Mouse (Mus musculus) adrenal gland, postnatal 25 days (tissue): ENCODE measurements around the gene Nfkbiz. TPM values are rescaled to one million over a fixed set of nuclear protein-coding genes. Genes with fewer than 3 reads are reported as not detected.
A peak's percentile ranks its signal among the peaks of the same experiment; 100 is the strongest.
"Not testable (repeated sequence)": the region's sequence is repeated elsewhere in the genome, so short reads cannot be mapped to it uniquely, and the experiment has no call there.

Experiments used
- DNase-seq: peaks from one replicate; pipeline ENCODE4 v3.0.0; 2021; ENCODE audit warnings: mixed read lengths
- long read RNA-seq: library from polyadenylated mRNA; stranded (forward); transcript quantifications from one replicate; pipeline ENCODE4 v2.0.0, GENCODE M21; 2021
- total RNA-seq: library from RNA; stranded (reverse); gene quantifications from 2 replicates; pipeline ENCODE4 v1.2.3, GENCODE M21; 2021

Nfkbiz gene
- total RNA-seq: 3.4 and 4.3 TPM in 2 replicates
- long read RNA-seq, partial matches to known transcripts: 3 of 4 reads
- long read RNA-seq, other reads (novel, unspliced or antisense): 1 of 4 reads

DNA sequence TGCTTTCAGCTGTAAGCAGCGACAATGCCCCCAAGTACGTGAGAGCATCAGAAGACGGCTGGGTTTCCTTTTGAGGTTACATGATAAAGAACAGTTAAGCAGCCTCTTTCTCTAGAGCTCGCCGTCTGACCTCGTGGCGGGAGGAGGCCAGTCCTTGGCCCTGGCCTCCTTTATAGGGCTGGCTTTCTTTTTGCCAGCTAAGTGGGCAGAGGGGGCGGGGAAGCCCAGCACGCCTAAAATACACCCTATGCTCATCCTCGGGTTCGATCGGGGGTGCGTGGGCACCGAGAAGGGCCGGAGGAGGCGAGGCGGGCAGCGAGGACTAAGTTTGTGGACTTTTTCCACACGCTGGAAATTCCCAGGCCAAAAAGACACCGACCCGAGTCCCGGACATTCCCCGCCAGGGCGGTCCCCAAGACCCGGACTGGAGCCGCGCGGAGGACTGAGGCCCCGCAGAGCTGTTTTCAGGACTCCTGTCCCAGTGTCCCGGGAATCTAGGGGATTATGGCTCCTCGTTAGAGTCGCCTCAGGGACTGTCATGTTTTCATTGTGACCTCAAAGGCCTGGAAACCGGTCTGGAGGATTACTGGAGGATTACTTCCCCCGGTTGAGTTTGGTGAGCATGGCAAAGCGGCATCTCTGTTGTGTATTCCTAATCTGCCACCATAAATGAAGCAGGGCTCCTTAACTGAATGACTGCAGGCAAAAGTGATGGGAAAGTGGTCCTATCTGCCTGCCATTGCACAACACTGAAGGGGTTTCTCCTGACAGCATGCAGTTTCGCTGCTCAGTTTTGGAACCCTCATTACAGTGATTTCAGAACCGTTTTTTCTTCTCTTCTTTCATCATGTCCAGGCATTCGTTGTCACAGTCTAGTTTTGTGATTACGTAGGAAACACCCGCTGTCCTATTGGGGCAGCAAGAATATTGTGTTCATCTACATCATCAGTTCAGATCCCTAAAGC lies at the start of gene Nfkbiz:
Gene Nfkbiz, minus strand, starts transcription at position 390 of the 965 bp plus-strand sequence.
- peak; percentile 89 for DNase-seq

DNA sequence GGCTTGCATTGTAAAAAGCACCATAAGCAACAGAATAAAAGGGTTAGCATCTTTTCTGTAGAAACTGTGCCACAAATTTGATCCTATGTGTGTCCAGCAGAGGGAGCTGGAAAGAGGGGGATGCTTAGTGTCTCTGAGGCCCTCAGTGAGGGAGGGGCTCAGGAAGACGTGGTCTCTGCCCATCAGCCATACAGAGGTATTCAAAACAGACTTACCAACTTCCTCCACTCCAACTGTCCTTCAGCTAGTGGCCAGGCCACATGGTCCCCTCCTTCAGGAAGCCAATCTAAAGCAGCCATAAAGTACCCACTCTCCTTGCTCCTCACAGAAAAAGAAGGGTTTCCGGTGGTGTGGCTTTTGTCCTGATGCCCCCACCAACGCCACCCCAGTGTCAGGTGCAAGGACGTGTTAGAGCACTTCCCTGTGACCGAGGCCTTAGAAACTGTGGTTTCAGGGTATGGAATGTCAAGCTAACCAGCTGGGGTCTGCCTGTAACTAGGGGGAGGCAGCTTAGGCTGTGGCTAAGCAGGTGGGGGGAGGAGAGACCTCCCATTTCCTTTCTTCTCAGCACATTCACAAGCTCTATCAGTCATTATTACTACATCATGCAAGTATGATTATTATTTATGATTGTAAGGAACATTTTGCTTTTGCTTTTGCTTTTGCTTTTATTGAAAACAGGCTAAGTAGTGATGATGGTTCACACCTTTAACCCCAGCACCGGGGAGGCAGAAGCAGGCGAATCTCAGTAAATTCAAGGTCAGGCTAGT lies 49.3 kb upstream of the Nfkbiz start:
- DNase-seq: no peak

DNA sequence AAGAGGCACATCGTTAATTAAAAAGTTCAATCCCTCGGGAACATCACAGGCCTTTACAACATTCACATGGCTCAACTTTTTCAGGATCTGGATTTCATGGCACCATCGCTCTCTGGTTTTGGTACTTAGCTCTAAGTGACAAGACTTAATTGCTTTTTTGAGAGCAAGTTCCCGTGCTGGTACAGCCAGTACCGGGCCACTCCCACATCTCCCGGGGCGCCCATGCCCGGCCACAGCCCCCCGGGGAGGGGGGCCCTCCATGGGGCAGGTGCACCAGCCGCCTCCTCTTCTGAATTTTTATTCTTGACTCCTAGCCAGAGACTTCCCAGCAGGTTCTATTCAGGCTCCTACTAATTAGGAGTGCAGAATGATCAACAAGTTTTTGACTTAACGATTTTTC lies 45.5 kb upstream of the Nfkbiz start:
- no peak for DNase-seq

DNA sequence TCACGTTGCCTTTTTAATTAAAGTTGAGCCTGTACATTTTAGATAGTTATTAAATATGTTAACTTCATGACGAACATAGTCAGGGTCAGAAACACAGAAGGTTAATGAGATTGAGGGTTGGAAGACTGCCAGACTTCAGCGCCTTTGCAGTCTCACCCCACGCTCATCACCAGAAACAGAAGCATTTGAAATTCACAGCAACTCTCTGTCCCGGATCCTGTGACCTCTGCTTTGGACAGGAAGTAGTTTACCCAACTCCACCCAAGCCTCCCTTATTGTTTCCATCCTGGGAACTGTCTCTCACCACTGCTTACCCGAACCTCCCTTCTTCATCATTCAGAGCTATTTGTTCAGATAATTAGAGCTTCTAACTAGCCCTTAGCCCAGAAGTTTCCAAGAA lies 37.3 kb upstream of the Nfkbiz start:
- DNase-seq: no peak

DNA sequence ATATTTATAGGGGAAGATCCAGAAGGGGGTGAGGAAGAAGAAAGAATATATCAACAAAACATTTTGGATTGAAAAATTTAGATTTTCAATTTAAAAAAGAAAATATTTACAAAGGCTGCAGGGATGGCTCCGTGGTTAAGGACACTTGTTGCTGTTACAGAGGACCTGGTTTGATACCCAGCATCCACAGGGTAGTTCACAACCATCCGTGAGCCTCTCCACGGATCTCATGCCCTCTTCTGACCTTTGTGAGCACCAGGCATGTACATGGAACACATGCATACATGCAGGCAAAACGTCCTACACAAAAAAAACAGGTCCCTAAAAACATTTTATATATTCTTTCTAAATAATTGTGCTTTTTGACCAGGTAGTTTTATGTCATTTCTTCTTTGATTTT lies 25.1 kb upstream of the Nfkbiz start:
- DNase-seq: no peak

DNA sequence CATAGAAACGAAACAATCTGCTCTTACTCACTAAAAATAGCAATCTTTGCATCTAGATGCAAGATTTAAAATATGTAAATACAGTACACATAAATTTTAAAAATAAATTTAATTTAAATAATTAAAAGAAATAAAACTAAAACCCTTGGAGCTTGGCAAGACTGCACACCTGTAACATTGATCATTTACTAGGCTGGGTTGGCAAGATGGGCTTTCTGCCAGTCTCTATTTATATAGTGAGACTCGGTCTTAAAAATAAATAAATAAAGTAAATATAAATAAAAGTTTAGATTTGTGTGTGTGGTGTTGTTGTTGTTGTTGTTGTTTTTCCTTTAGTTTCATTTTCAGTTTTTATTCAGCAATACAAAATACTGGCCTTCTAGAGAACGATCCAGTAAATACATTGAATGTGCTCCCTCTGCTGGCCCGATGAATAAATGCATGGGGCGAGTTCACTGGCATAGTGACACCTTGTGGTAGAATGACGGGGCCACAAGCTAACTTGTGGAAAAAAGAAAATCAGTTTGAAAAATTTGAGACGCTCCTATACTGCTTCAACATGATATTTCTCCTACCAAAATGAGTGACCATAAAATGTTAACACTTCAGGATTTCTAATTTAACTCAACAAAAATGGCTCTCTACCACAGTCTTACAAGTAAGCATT lies 24.6 kb upstream of the Nfkbiz start:
- peak; percentile 68 for DNase-seq

DNA sequence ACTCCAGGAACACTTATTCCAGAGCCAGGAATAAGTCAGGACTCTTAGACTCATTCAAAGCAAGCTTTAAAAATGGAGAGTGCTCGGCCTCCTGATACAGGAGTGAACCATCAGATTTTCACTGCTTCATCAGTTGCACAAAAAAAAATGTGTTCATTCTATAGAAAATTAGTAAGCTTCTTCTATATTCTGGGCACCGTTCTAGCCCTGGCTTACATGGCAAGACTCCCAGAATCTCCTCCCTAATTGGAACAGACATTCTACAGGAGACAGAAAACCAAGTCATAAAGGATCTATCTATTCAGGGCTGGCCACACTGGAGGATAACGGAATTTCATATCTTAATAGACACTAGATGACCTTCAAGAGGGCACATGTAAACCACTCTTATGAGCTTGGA lies 22.4 kb upstream of the Nfkbiz start:
- no peak for DNase-seq

DNA sequence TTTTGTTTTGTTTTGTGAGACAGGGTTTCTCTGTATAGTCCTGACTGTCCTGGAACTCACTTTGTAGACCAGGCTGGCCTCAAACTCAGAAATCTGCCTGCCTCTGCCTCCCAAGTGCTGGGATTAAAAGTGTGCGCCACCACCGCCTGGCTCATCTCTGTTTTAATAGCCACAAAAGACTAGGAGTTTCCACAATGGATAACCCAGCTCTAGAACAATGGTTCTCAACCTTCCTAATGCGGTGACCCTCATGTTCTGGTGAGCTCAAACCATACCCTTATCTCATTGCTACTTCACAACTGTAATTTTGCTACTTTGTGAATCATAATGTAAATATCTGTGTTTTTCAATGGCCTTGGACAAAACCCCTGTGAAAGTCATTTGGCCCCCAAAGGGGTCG lies 20.7 kb upstream of the Nfkbiz start:
- DNase-seq: not testable (repeated sequence)

DNA sequence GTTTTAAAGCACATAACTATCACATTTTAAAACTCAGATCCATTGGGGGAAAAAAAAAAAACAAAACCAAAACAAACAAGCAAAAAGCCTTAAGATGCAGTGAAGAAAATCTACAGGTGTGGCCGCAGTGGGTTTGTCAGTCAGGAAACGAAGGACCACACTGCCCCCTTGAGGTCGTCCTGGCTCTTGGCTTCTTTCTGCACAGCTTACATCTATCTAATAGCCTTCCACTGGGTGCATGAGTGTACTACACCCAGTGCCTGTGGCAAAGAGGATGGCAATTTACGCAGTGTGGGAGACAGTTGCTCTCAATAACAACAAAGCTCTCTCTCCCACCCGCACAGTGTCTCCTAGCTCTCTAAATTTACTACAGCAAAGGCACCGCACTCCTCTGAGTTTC lies 19.8 kb upstream of the Nfkbiz start:
- DNase-seq: peak; percentile 73

DNA sequence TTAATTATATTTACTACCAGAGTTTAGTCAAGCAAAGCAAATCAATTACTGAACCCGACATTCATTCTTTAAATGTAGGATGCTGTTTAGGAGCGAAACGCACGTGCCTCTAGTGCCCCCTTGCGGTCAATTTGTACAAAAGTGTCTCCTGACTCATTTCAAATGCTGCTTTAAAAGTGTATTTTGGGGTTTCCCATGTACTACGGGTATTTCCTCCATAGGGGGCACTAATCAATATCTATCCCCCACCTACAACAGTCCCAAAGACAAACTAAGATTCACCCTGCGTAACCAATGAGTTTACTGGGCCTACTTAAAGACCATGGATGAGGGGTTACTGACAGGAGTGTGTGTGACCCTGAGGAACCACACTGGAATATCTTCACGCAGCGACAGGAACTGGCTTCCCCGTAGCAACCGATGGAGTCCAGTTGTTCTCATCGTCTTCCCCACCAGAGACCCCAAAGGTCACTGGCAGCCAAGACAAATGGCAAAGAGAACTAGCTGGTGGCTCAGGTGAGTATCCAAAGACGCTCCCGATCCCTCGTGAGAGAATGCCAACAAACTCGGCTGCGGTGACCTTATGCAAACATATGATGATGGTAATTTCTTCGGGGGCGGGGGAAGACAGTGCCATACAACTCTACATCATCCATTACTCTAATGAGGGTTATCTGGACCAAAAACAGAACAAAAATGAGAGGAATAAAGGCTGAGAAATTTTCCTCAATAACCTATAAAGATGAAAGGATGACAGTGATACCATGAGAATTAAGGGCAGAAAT lies 14.4 kb upstream of the Nfkbiz start:
- peak; percentile 77 for DNase-seq

DNA sequence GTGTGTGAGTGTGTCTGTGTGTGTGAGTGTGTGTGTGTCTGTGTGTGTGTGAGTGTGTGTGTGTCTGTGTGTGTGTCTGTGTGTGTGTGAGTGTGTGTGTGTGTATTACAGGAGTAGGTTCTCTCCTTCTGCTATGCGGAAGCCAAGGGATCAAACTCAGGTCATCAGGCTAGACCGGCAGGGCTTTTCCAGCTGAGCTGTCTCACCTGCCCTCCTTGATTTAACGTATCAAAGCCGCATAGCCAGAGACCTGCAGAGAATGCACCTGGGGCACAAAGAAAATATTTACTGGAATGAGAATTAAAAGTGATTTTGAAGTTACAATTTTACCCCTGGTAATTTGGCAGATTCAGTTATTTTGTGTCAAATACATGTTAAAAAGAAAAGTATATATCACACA lies 13.8 kb upstream of the Nfkbiz start:
- no peak for DNase-seq

DNA sequence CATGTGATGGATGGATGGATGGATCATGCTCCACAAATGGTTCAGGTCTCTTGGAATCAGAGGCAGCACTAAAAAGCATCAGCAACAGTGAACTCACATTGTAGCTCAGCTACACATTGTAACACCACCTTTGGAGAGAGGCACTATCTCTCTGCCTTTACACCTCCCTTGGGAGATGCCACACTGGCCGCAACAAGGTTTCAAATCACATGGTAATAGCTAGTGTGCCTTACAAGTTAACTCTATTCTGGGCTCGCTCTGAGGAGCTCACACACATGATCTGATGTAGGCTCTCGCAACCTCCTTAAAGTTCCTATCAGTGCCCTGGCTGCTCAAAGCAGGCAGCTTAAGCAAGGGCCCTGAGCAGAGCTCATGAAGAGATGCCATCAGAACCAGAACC lies 11.8 kb upstream of the Nfkbiz start:
- no peak for DNase-seq

DNA sequence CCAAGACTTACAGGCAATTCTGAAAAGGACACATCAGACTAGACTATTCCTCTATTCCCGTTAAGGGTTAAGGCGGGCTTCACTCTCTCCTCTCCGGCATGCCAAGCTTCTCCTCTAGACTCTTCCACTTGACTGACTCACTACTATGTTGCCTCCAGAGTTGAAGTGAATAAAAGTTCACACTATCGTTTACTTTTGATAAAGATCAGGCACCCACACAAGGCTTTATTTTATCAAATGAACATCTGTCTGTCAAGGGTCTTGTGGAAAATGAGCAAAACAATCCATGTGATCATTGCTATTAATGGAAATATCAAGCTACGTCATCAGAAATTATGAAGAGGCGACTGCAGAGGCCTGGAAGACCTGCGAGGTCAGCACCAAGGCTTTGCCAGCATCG lies 9.0 kb upstream of the Nfkbiz start:
- no peak for DNase-seq

DNA sequence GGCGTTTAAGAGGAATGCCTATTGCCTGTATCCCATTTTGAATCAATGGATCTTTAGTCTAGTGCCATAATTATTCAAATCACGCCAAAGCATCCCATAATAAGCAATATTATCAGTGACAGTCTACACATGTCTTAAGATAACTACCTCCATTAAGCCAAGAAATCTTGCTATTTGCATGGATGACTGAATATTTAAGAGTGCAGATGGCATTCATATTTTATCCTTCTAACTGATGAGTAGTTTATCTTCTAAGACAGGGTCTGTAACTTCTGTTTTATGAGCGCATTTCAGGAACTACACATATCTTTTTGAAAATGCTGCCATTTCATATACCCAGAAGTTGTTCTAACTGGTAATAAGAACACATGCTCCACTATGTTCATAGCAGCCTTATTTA lies 6.1 kb upstream of the Nfkbiz start:
- DNase-seq: no peak

DNA sequence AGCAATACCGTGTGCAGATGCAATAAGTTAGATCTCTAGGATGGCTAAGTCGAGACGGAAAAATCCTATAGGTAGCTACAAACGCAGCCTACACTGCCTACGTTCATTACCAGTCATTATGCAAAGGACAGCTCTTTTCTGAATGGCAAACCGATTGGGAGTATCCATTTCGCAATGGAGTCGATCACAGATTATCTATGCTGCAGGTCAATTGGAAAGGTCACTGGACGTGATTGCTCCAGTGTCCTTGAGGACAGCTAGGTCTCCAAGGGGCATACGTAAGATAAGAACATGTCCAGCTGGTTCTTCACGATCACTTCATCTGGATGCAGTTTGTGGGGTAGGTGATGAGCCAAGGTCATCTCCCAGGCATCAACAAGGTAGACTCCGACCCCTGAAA lies 5.2 kb upstream of the Nfkbiz start:
- DNase-seq: no peak

DNA sequence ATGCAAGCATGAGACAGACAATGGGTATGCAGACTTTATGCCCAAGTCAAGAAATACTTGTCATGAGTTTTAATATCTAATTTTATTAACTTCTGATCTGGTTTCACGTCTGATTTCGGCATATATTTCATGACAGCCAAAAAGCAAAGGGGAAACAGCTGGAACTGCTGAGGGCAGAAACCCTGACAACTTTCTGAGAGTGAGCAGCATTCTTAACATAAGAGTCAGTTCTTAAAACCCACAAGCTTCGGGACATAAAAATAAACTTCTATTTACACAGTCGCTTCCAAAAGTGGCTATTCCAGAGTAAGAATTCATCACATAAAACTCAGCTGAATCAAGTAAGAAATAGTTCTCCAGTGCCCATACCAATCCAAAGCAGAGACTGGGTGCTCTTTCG lies 4.4 kb upstream of the Nfkbiz start:
- no peak for DNase-seq

DNA sequence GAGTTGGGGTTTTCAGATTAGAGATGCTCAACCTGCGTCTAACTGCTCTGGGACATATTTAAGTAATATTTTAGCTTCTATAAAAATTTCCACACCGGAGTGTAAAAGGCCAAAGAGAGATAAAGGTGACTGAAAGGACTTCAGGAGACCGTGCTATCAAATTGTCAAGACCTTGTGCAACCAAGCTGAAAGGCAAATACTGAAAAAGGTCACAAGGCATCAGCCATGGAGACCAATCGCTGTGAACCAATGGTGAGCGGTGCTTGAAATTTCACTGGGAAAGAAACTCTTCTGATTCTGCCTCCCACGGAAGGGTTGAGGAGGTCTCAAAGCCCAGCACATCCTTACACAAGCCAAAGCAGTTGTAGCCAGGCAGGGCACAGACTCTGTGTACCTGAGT lies 2.8 kb upstream of the Nfkbiz start:
- no peak for DNase-seq

DNA sequence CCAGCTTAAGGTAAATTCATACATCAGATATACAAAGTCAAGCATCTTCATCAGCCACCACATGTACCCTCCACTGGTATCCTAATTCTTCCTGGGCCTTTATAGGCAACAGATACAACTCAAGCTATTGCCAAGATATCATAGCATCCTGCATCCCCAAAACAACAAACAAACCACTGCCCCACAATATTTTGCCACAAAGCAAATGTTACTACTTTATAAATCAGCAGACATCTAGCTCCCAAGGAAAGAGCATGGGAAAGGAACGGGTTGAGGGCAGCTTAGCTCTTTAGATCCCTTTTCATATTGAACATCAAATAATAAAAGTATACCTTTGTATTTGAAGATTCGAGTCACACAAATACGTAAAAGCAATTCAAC lies 580 bp downstream of the Nfkbiz start:
- DNase-seq: no peak

DNA sequence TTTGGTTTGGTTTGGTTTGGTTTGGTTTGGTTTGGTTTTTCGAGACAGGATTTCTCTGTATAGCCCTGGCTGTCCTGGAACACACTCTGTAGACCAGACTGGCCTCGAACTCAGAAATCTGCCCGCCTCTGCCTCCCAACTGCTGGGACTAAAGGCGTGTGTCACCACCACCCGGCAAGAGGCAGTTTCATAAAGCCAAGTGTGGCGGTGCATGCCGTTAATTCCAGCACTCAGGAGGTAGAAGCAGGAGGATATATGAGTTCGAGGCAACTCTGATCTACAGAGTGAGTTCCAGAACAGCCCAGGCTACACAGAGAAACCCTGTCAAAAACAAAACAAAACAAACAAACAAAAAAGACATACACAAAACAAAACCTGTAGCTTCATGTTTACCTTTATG lies 1.0 kb downstream of the Nfkbiz start:
- DNase-seq: not testable (repeated sequence)

DNA sequence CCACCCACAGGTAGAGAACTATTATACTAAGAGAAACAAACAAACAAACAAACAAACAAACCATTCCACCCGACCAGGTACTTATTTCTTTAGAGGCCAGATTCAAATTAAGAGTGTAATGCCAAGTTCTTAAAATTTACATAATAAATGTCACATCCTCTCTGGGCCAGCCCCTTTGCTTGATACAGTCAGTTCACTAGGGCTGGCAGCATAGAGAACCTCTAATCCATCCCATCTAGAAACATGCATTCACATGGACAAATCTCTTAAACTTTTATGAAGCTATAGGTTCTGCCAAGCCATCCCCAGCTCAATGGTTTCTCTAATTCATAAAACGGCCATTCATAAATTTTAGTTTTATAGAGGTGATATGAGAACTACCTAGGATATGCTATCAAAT lies 1.5 kb downstream of the Nfkbiz start:
- no peak for DNase-seq

DNA sequence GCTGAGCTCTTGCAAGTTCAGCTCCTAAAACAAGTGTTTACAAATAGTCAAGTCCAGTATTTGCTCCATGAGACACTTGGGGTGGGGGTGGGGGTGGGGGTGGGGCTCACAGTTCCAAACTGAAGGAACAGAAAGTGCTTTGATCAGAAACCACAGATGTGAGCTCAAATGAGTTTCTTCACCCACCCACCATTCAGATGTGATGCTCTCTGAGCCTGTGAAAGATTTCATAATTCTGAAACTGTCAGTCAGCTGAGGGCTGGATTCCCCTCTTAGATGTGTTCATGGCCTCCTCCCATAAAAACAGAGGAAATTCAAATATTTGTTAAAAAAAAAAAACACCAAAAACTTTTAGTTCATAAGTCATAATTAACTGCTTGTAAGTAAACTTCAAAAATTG lies 2.9 kb downstream of the Nfkbiz start:
- DNase-seq: no peak

DNA sequence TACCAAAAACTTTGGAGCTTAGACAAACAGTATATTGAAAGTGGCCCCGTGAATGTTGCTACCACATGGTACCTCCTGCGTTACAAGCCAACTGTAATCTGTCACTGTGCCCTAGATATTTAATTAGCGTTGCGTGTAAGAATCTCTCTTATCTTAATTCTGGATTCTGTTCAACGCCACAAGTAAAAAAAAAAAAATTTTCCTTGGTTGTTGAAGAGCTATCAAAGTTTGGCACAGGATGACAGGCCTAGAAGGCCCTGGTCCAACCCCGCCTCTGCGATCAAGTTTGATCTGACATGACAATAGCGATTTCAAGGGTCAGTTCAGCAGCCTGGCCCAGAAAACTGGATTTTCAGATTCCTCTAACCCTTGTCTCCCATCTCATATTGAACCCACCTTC lies 6.1 kb downstream of the Nfkbiz start:
- DNase-seq: no peak
